Mouse (Mus musculus) left cerebral cortex, adult 2 months (tissue): ENCODE measurements around the gene Smtnl2. TPM values are rescaled to one million over a fixed set of nuclear protein-coding genes. Genes with fewer than 3 reads are reported as not detected.
"Not testable (repeated sequence)": the region's sequence is repeated elsewhere in the genome, so short reads cannot be mapped to it uniquely, and the experiment has no call there.

Experiments used
- DNase-seq, 2 experiments: peaks; one replicate each; pipeline ENCODE4 v3.0.0; 2021 to 2022; ENCODE audit warnings: low spot score in 2 of 2, mixed read lengths in 1 of 2; ENCODE audit errors: extremely low spot score in 1 of 2
- H3K27ac ChIP-seq: fragments of 200-600 bp; 2 replicates; pipeline ENCODE4 v1.8.1; 2022
- H3K4me3 ChIP-seq: fragments of 200-600 bp; 2 replicates; pipeline ENCODE4 v1.8.1; 2022
- CTCF ChIP-seq: fragments of 200-600 bp; IDR thresholded peaks from 2 replicates; pipeline ENCODE4 v1.8.1; 2022; ENCODE audit warnings: antibody characterized with exemption, mild to moderate bottlenecking, moderate library complexity
- intact Hi-C: fragments of 180-260 bp; cut with DNase I; formaldehyde crosslinking; loops from one replicate; pipeline ENCODE4 v1.15.1; 2025
- microRNA-seq, 2 experiments: library from miRNA; unstranded; fragments of <30 nt; microRNA quantifications; one replicate each; pipeline ENCODE4 v1.2.0; 2021
- total RNA-seq, 2 experiments: library from RNA; stranded (reverse); gene quantifications; 2 replicates each; pipeline ENCODE4 v1.2.3; 2021

Smtnl2 gene
- total RNA-seq, 2 experiments from 2014 or later, result 0.33 to 1.2 TPM

GRCm38 (mm10) chr11:72344486-72344885 is 67.0 kb downstream of the Smtnl2 start:
- intact Hi-C loops, result loop anchor here (2.0 to 5.0 kb wide), 2 partner anchors 122 to 218 kb away; no protein-coding TSS in a partner anchor
- no peak for DNase-seq
- H3K27ac ChIP-seq, result no peak overlapping the region
- TF ChIP-seq CTCF, result no peak
- H3K4me3 ChIP-seq, result no peak overlapping the region

DNA sequence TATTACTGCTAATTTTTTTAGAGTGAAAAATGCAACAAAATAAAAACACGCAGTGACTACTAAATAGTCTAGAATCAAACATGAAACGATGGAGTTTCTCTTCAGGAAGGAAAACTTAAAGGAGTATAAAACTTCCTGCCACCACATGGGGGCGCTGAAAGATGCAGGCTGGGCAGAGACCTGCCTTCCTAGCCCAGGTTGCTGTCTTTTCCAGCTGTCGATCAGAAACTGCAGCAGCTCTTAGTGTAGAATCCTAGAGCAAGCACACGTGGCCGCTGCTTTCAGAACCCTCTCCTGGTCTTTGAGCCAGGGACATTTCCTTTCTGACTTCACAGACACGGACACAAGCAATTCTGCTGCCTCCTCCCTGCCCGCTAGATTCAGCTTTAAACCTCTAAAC is 67.6 kb downstream of the Smtnl2 start:
- peak; percentile 45 to 57 for DNase-seq
- peak; percentile 70 for TF ChIP-seq CTCF
- Histone ChIP-seq H3K27ac (no peak overlapping the region), H3K4me3 (no peak overlapping the region)
- intact Hi-C loops, result loop anchor here (2.0 to 5.0 kb wide), 2 partner anchors 122 to 219 kb away; no protein-coding TSS in a partner anchor

- H3K4me3 ChIP-seq, DNase-seq, H3K27ac ChIP-seq: not testable (repeated sequence)
- intact Hi-C loops, result loop anchor here (5.0 kb wide), 1 partner anchor 121 kb away; no protein-coding TSS in a partner anchor
These were observed 68.3 kb downstream of the Smtnl2 start for GRCm38 (mm10) chr11:72343238-72343625.

- Histone ChIP-seq H3K27ac (no peak overlapping the region), H3K4me3 (no peak overlapping the region)
- TF ChIP-seq CTCF, result peak; percentile 93
- DNase-seq, result peak; percentile 55 to 60
- intact Hi-C loops, result loop anchor here (1.0 to 5.0 kb wide), 2 partner anchors 87 to 120 kb away; no protein-coding TSS in a partner anchor
These were observed 68.8 kb downstream of the Smtnl2 start for GRCm38 (mm10) chr11:72342549-72343237.

GRCm38 (mm10) chr11:72339716-72340115 is 71.8 kb downstream of the Smtnl2 start:
- intact Hi-C loops, result loop anchor here (5.0 kb wide), 1 partner anchor 117 kb away; no protein-coding TSS in a partner anchor

More at GRCm38 (mm10) chr11:72339716-72340115, 71.8 kb downstream of the Smtnl2 start:
- no peak for TF ChIP-seq CTCF
- Histone ChIP-seq H3K4me3 (no peak overlapping the region), H3K27ac (no peak overlapping the region)
- no peak for DNase-seq

Small RNAs within 50 kb of the gene (microRNA-seq; reads per million reads assigned to microRNA genes)
- 0 reads per million in 2 experiments for gene Mir6338

Other genes starting within 250 kb of the Smtnl2 start
- 10 to 100 TPM; 14.5 to 15.1 TPM for gene Gm43951, start 204.9 kb downstream of the Smtnl2 start, total RNA-seq
- gene 4933427D14Rik, start 204.3 kb downstream of the Smtnl2 start, total RNA-seq, result 10 to 100 TPM; 30.5 to 39.7 TPM
- 10 to 100 TPM; 30.3 to 34.9 TPM for gene Txndc17, start 204.2 kb downstream of the Smtnl2 start, total RNA-seq
- gene Med31, start 196.1 kb downstream of the Smtnl2 start, total RNA-seq, result 10 to 100 TPM; 15.9 to 18.0 TPM
- gene Slc13a5, start 144.5 kb downstream of the Smtnl2 start, total RNA-seq, result 10 to 100 TPM; 15.0 to 22.3 TPM
- 1 to 10 TPM; 3.8 to 5.2 TPM for gene Xaf1, start 110.1 kb downstream of the Smtnl2 start, total RNA-seq
- not detected for gene Fbxo39, start 97.3 kb downstream of the Smtnl2 start, total RNA-seq
- 1 to 10 TPM; 2.3 to 3.6 TPM for gene Tekt1, start 49.3 kb downstream of the Smtnl2 start, total RNA-seq
- gene Ggt6, start 23.8 kb upstream of the Smtnl2 start, total RNA-seq, result under 1 TPM; 0.18 to 0.37 TPM
- gene Mybbp1a, start 29.6 kb upstream of the Smtnl2 start, total RNA-seq, result 10 to 100 TPM; 53.2 to 55.0 TPM
- gene Spns2, start 78.2 kb upstream of the Smtnl2 start, total RNA-seq, result 10 to 100 TPM; 68.2 to 70.6 TPM
- under 1 TPM; 0.38 to 0.47 TPM for gene Spns3, start 138.8 kb upstream of the Smtnl2 start, total RNA-seq
- gene Ube2g1, start 195.6 kb upstream of the Smtnl2 start, total RNA-seq, result 10 to 100 TPM; 51.2 to 52.2 TPM